Mouse (Mus musculus) CH12.LX (cell line): ENCODE data around the gene Gm28053.

Experiments
- CTCF ChIP-seq, 2 experiments: IDR thresholded peaks in 1 of 2; conservative IDR thresholded peaks in 1 of 2; 2 replicates each; pipeline ENCODE4 v1.5.1; 2011 to 2012; ENCODE audit warnings: low read depth in 2 of 2, low read length in 2 of 2, improper control_type of control experiment in 1 of 2, inconsistent platforms in 1 of 2, mild to moderate bottlenecking in 1 of 2, moderate library complexity in 1 of 2
- EP300 ChIP-seq: IDR thresholded peaks from 2 replicates; pipeline ENCODE4 v1.6.1; 2011; ENCODE audit warnings: low read length, improper control_type of control experiment
- ETS1 ChIP-seq: conservative IDR thresholded peaks from 2 replicates; pipeline ENCODE4 v1.6.1; 2012; ENCODE audit warnings: low read depth, mild to moderate bottlenecking, inconsistent platforms, low read length, improper control_type of control experiment, moderate library complexity
- GABPA ChIP-seq: IDR thresholded peaks from 2 replicates; pipeline ENCODE4 v1.6.1; 2012; ENCODE audit warnings: low read depth, low read length, improper control_type of control experiment, inconsistent platforms; ENCODE audit not compliant: insufficient replicate concordance
- MYC ChIP-seq: IDR thresholded peaks from 2 replicates; pipeline ENCODE4 v1.6.1; 2011; ENCODE audit warnings: low read depth, mild to moderate bottlenecking, improper control_type of control experiment, low read length
- POLR2A ChIP-seq: IDR thresholded peaks from 2 replicates; pipeline ENCODE4 v1.6.1; 2011; ENCODE audit warnings: low read depth, mild to moderate bottlenecking, improper control_type of control experiment, low read length
- RAD21 ChIP-seq: IDR thresholded peaks from 2 replicates; pipeline ENCODE4 v1.6.1; 2011; ENCODE audit warnings: low read depth, mild to moderate bottlenecking, low read length, improper control_type of control experiment, moderate library complexity
- SMC3 ChIP-seq: IDR thresholded peaks from 2 replicates; pipeline ENCODE4 v1.6.1; 2011; ENCODE audit warnings: low read depth, low read length, improper control_type of control experiment
- ZMIZ1 ChIP-seq: IDR thresholded peaks from 2 replicates; pipeline ENCODE4 v1.6.1; 2012; ENCODE audit warnings: low read depth, mild to moderate bottlenecking, inconsistent platforms, low read length, improper control_type of control experiment
- ZNF384 ChIP-seq: IDR thresholded peaks from 2 replicates; pipeline ENCODE4 v1.6.1; 2012; ENCODE audit warnings: low read depth, low read length, improper control_type of control experiment, inconsistent platforms

- peak; percentile 84; the same call in 1 of the 2 replicates for TF ChIP-seq MYC
- TF ChIP-seq CTCF (conservative IDR thresholded peaks at IDR 0.05 in 1 of 2, IDR thresholded peaks at IDR 0.05 in 1 of 2; ENCODE audit: low read depth in 2 of 2, low read length in 2 of 2) = no peak
- TF ChIP-seq POLR2A = peak; percentile 59
- peak; percentile 95 for TF ChIP-seq ETS1
- peak; percentile 30; the same call in 1 of the 2 replicates for TF ChIP-seq ZNF384
- TF ChIP-seq ZMIZ1 = peak; percentile 46; the same call in 1 of the 2 replicates
- TF ChIP-seq GABPA = no peak
- TF ChIP-seq EP300 = peak; percentile 100
- no peak for TF ChIP-seq SMC3
- TF ChIP-seq RAD21 = no peak; the same call in none of the 2 replicates
Observed at GRCm38 (mm10) chr6:48700251-48701075, 17.9 kb upstream of the Gm28053 start.
